Mouse (Mus musculus): ENCODE data around the gene Mast4. TPM values are rescaled to one million over a fixed set of nuclear protein-coding genes. Genes with fewer than 3 reads are reported as not detected.

Mast4 gene
- polyA plus RNA-seq, 1 experiment from 2014 or later: 2.5 TPM

- Histone ChIP-seq H3K9me3 (replicated peaks; ENCODE audit: control insufficient read depth, low read length) (no peaks in the 10 kb centered on the region), H3K9ac (ENCODE audit: low read depth, low read length) (no peak overlapping the region), H3K27ac (ENCODE audit: low read length) (no peak overlapping the region), H3K27me3 (ENCODE audit: control insufficient read depth, insufficient read depth, low read depth, low read length) (no peaks in the 10 kb centered on the region), H3K4me2 (ENCODE audit: low read depth, low read length) (no peak overlapping the region), H3K4me3 (ENCODE audit: low read depth, low read length) (no peak overlapping the region), H3K4me1 (ENCODE audit: control insufficient read depth, low read depth, low read length) (no peaks in the 10 kb centered on the region), H3K36me3 (ENCODE audit: control insufficient read depth, insufficient read depth) (no peaks in the 10 kb centered on the region)
- no peak for ATAC-seq (ENCODE audit: low read depth)
- WGBS (ENCODE audit: insufficient replicate concordance): 73% methylated on average over 6 of the region's 6 CpGs
Measured at GRCm38 (mm10) chr13:102790601-102791155, 543.6 kb downstream of the Mast4 start.

- ATAC-seq (ENCODE audit: low read depth): no peak
- no peaks in the 10 kb centered on the region for H3K4me1 ChIP-seq (ENCODE audit: control insufficient read depth, low read depth, low read length)
- no peaks in the 10 kb centered on the region for H3K36me3 ChIP-seq (ENCODE audit: control insufficient read depth, insufficient read depth)
- H3K9me3 ChIP-seq (replicated peaks; ENCODE audit: control insufficient read depth, low read length): no peaks in the 10 kb centered on the region
- no peak overlapping the region for H3K4me2 ChIP-seq (ENCODE audit: low read depth, low read length)
- no peak overlapping the region for H3K4me3 ChIP-seq (ENCODE audit: low read depth, low read length)
- H3K27ac ChIP-seq (ENCODE audit: low read length): no peak overlapping the region
- no peaks in the 10 kb centered on the region for H3K27me3 ChIP-seq (ENCODE audit: control insufficient read depth, insufficient read depth, low read depth, low read length)
- WGBS (ENCODE audit: insufficient replicate concordance): 78% methylated on average over 10 of the region's 10 CpGs
- H3K9ac ChIP-seq (ENCODE audit: low read depth, low read length): no peak overlapping the region
Measured at GRCm38 (mm10) chr13:102786666-102787230, 547.5 kb downstream of the Mast4 start.

- Histone ChIP-seq H3K9me3 (replicated peaks; ENCODE audit: control insufficient read depth, low read length) (no peaks in the 10 kb centered on the region), H3K4me1 (ENCODE audit: control insufficient read depth, low read depth, low read length) (no peaks in the 10 kb centered on the region), H3K36me3 (ENCODE audit: control insufficient read depth, insufficient read depth) (no peaks in the 10 kb centered on the region), H3K27me3 (ENCODE audit: control insufficient read depth, insufficient read depth, low read depth, low read length) (no peaks in the 10 kb centered on the region), H3K9ac (ENCODE audit: low read depth, low read length) (no peak overlapping the region), H3K4me2 (ENCODE audit: low read depth, low read length) (no peak overlapping the region), H3K4me3 (ENCODE audit: low read depth, low read length) (no peak overlapping the region), H3K27ac (ENCODE audit: low read length) (no peak overlapping the region)
- no peak for ATAC-seq (ENCODE audit: low read depth)
- 69% methylated on average over 7 of the region's 7 CpGs for WGBS (ENCODE audit: insufficient replicate concordance)
Measured at GRCm38 (mm10) chr13:102783531-102784310, 550.6 kb downstream of the Mast4 start.

GRCm38 (mm10) chr13:102779275-102779674, 555.0 kb downstream of the Mast4 start:
- Histone ChIP-seq H3K4me3 (ENCODE audit: low read depth, low read length) (no peak overlapping the region), H3K9me3 (replicated peaks; ENCODE audit: control insufficient read depth, low read length) (no peaks in the 10 kb centered on the region), H3K27me3 (ENCODE audit: control insufficient read depth, insufficient read depth, low read depth, low read length) (no peaks in the 10 kb centered on the region), H3K27ac (ENCODE audit: low read length) (no peak overlapping the region), H3K4me2 (ENCODE audit: low read depth, low read length) (no peak overlapping the region), H3K36me3 (ENCODE audit: control insufficient read depth, insufficient read depth) (no peaks in the 10 kb centered on the region), H3K4me1 (ENCODE audit: control insufficient read depth, low read depth, low read length) (no peaks in the 10 kb centered on the region), H3K9ac (ENCODE audit: low read depth, low read length) (no peak overlapping the region)
- WGBS (ENCODE audit: insufficient replicate concordance): 73% methylated on average over 3 of the region's 3 CpGs
- ATAC-seq (ENCODE audit: low read depth): no peak

GRCm38 (mm10) chr13:102778859-102779258, 555.4 kb downstream of the Mast4 start:
- H3K4me2 ChIP-seq (ENCODE audit: low read depth, low read length): no peak overlapping the region
- no peaks in the 10 kb centered on the region for H3K27me3 ChIP-seq (ENCODE audit: control insufficient read depth, insufficient read depth, low read depth, low read length)
- peak; percentile 47; the same call in 1 of the 2 replicates for ATAC-seq (ENCODE audit: low read depth)

GRCm38 (mm10) chr13:102775506-102775905, 558.8 kb downstream of the Mast4 start:
- no peak overlapping the region for H3K27ac ChIP-seq (ENCODE audit: low read length)
- H3K4me2 ChIP-seq (ENCODE audit: low read depth, low read length): no peak overlapping the region
- H3K4me1 ChIP-seq (ENCODE audit: control insufficient read depth, low read depth, low read length): peaks cover 4% of the 10 kb centered on the region
- no peaks in the 10 kb centered on the region for H3K27me3 ChIP-seq (ENCODE audit: control insufficient read depth, insufficient read depth, low read depth, low read length)
- WGBS (ENCODE audit: insufficient replicate concordance): 75% methylated on average over 6 of the region's 6 CpGs
- no peaks in the 10 kb centered on the region for H3K9me3 ChIP-seq (replicated peaks; ENCODE audit: control insufficient read depth, low read length)
- H3K9ac ChIP-seq (ENCODE audit: low read depth, low read length): no peak overlapping the region
- H3K36me3 ChIP-seq (ENCODE audit: control insufficient read depth, insufficient read depth): no peaks in the 10 kb centered on the region
- ATAC-seq (ENCODE audit: low read depth): no peak
- no peak overlapping the region for H3K4me3 ChIP-seq (ENCODE audit: low read depth, low read length)

More at GRCm38 (mm10) chr13:102778859-102779258, 555.4 kb downstream of the Mast4 start:
- Histone ChIP-seq H3K27ac (ENCODE audit: low read length) (no peak overlapping the region), H3K4me3 (ENCODE audit: low read depth, low read length) (no peak overlapping the region), H3K36me3 (ENCODE audit: control insufficient read depth, insufficient read depth) (no peaks in the 10 kb centered on the region), H3K9me3 (replicated peaks; ENCODE audit: control insufficient read depth, low read length) (no peaks in the 10 kb centered on the region), H3K4me1 (ENCODE audit: control insufficient read depth, low read depth, low read length) (no peaks in the 10 kb centered on the region), H3K9ac (ENCODE audit: low read depth, low read length) (no peak overlapping the region)
- WGBS (ENCODE audit: insufficient replicate concordance): 48% methylated on average over 3 of the region's 3 CpGs

GRCm38 (mm10) chr13:102774786-102775201, 559.5 kb downstream of the Mast4 start:
- Histone ChIP-seq H3K27me3 (ENCODE audit: control insufficient read depth, insufficient read depth, low read depth, low read length) (no peaks in the 10 kb centered on the region), H3K4me3 (ENCODE audit: low read depth, low read length) (no peak overlapping the region), H3K4me2 (ENCODE audit: low read depth, low read length) (no peak overlapping the region), H3K9me3 (replicated peaks; ENCODE audit: control insufficient read depth, low read length) (no peaks in the 10 kb centered on the region), H3K36me3 (ENCODE audit: control insufficient read depth, insufficient read depth) (no peaks in the 10 kb centered on the region), H3K27ac (ENCODE audit: low read length) (no peak overlapping the region), H3K9ac (ENCODE audit: low read depth, low read length) (no peak overlapping the region), H3K4me1 (ENCODE audit: control insufficient read depth, low read depth, low read length) (peaks cover 4% of the 10 kb centered on the region)
- no peak for ATAC-seq (ENCODE audit: low read depth)
- 76% methylated on average over 7 of the region's 7 CpGs for WGBS (ENCODE audit: insufficient replicate concordance)

- Histone ChIP-seq H3K27me3 (ENCODE audit: control insufficient read depth, insufficient read depth, low read depth, low read length) (no peaks in the 10 kb centered on the region), H3K27ac (ENCODE audit: low read length) (no peak overlapping the region), H3K4me3 (ENCODE audit: low read depth, low read length) (no peak overlapping the region), H3K9me3 (replicated peaks; ENCODE audit: control insufficient read depth, low read length) (no peaks in the 10 kb centered on the region), H3K36me3 (ENCODE audit: control insufficient read depth, insufficient read depth) (no peaks in the 10 kb centered on the region), H3K4me2 (ENCODE audit: low read depth, low read length) (no peak overlapping the region), H3K4me1 (ENCODE audit: control insufficient read depth, low read depth, low read length) (peaks cover 4% of the 10 kb centered on the region), H3K9ac (ENCODE audit: low read depth, low read length) (no peak overlapping the region)
- peak; percentile 35 for ATAC-seq (ENCODE audit: low read depth)
- 25% methylated on average over 9 of the region's 9 CpGs for WGBS (ENCODE audit: insufficient replicate concordance)
Measured at GRCm38 (mm10) chr13:102773169-102773568, 561.1 kb downstream of the Mast4 start.

GRCm38 (mm10) chr13:102770194-102770593, 564.1 kb downstream of the Mast4 start:
- H3K27me3 ChIP-seq (ENCODE audit: control insufficient read depth, insufficient read depth, low read depth, low read length): no peaks in the 10 kb centered on the region
- no peak overlapping the region for H3K4me2 ChIP-seq (ENCODE audit: low read depth, low read length)
- H3K4me3 ChIP-seq (ENCODE audit: low read depth, low read length): no peak overlapping the region
- ATAC-seq (ENCODE audit: low read depth): no peak
- H3K9me3 ChIP-seq (replicated peaks; ENCODE audit: control insufficient read depth, low read length): no peaks in the 10 kb centered on the region
- H3K9ac ChIP-seq (ENCODE audit: low read depth, low read length): no peak overlapping the region
- peaks cover 4% of the 10 kb centered on the region for H3K4me1 ChIP-seq (ENCODE audit: control insufficient read depth, low read depth, low read length)
- H3K36me3 ChIP-seq (ENCODE audit: control insufficient read depth, insufficient read depth): no peaks in the 10 kb centered on the region; the same call in 1 of the 2 replicates
- 78% methylated on average over 8 of the region's 8 CpGs for WGBS (ENCODE audit: insufficient replicate concordance)
- H3K27ac ChIP-seq (ENCODE audit: low read length): no peak overlapping the region
